Mouse (Mus musculus) small intestine, adult 2 months (tissue): ENCODE measurements around the gene Rpl35a. TPM values are rescaled to one million over a fixed set of nuclear protein-coding genes. Genes with fewer than 3 reads are reported as not detected.
A peak's percentile ranks its signal among the peaks of the same experiment; 100 is the strongest.
"Not testable (repeated sequence)": the region's sequence is repeated elsewhere in the genome, so short reads cannot be mapped to it uniquely, and the experiment has no call there.

Source experiments
- H3K27ac ChIP-seq: fragments of 200-500 bp; 2 replicates; pipeline ENCODE4 v1.5.1; 2012; ENCODE audit warnings: low read depth, low read length, control low read depth, inconsistent platforms; ENCODE audit not compliant: insufficient read depth
- H3K27me3 ChIP-seq: fragments of 200-500 bp; 2 replicates; pipeline ENCODE4 v1.6.1; 2012; ENCODE audit warnings: mild to moderate bottlenecking, moderate library complexity, low read length, inconsistent platforms; ENCODE audit not compliant: control insufficient read depth, insufficient read depth
- H3K36me3 ChIP-seq: fragments of 200-500 bp; 2 replicates; pipeline ENCODE4 v1.6.1; 2012; ENCODE audit warnings: mild to moderate bottlenecking, low read length, control low read depth, inconsistent platforms; ENCODE audit not compliant: control insufficient read depth, insufficient read depth
- H3K4me1 ChIP-seq: fragments of 200-500 bp; 2 replicates; pipeline ENCODE4 v1.6.1; 2012; ENCODE audit warnings: low read length, inconsistent platforms, mixed read lengths; ENCODE audit not compliant: control insufficient read depth, insufficient read depth, insufficient read length
- H3K4me3 ChIP-seq: fragments of 200-500 bp; 2 replicates; pipeline ENCODE4 v1.5.1; 2012; ENCODE audit warnings: low read depth, mild to moderate bottlenecking, control low read depth, inconsistent platforms, low read length, moderate library complexity
- CTCF ChIP-seq: fragments of 200-500 bp; IDR thresholded peaks from 2 replicates; pipeline ENCODE4 v1.5.1; 2012; ENCODE audit warnings: low read depth, mild to moderate bottlenecking, control low read depth, inconsistent platforms, low read length, moderate library complexity, mixed read lengths; ENCODE audit not compliant: insufficient replicate concordance, insufficient read length; ENCODE audit errors: extremely low read depth
- POLR2A ChIP-seq: fragments of 200-500 bp; IDR thresholded peaks from 2 replicates; pipeline ENCODE4 v1.6.1; 2012; ENCODE audit warnings: low read depth, mild to moderate bottlenecking, control low read depth, inconsistent platforms, low read length, moderate library complexity
- WGBS: fragments of 180-500 bp; shearing (Covaris S2); methylation state at CpG from one replicate; pipeline ENCODE4 v1.1.7; 2018; 5-methylcytosine and 5-hydroxymethylcytosine counted together
- polyA plus RNA-seq: library from polyadenylated mRNA; depleted of rRNA; stranded (reverse); fragments of >200 nt; gene quantifications from 2 replicates; pipeline ENCODE4 v1.2.3, GENCODE M21; 2012

Rpl35a gene
- polyA plus RNA-seq, 1 experiment, result 67.4 TPM

DNA sequence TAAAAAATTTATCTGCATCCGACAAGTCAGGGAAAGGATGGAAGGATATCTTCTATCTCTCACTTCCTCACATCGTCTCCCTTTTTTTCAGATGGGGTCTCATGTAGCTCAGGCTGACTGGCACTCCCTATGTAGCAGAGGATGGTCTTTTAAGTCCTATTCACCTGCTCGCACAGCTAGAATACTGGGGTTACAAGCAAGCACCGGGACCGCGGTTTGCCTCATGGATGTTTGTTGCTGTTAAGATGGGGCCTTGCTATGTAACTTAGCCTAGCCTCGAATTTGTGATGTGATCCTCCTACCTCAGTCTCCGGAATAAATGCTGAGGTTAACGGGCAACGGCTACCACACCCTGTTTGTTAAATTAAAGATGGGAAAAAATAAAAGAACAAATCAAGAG is 598 bp upstream of the Rpl35a start:
- H3K36me3 ChIP-seq, result peaks cover 10% of the 10 kb centered on the region
- H3K4me1 ChIP-seq, result peaks cover 9% of the 10 kb centered on the region; the same call in 1 of the 2 replicates
- H3K27me3 ChIP-seq, result no peaks in the 10 kb centered on the region
- TF ChIP-seq POLR2A (no peak), CTCF (no peak)
- peak overlapping the region; percentile 19; the same call in 1 of the 2 replicates for H3K4me3 ChIP-seq
- no peak overlapping the region for H3K27ac ChIP-seq
- 12% methylated on average over 10 of the region's 10 CpGs for WGBS

DNA sequence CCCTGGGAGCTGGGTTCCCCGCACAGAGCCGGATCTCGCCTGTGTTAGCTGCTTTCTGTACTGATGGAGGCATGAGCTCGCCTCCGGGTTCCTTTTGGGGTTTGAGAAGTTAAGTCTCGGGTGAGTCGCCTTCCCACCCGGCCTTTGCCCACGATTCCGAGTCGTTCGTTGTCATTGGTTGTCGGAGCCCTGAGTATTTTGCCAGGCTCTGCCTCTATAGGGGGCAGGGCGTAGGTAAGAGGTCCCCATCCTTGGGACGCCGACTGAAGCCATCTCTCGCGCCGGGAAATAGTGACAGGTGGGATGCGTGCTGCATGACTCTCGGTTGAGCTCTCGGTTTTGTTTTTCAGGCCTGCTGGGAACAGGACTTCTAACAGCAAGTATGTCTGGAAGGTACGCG is 533 bp downstream of the Rpl35a start:
- under 1% methylated on average over 24 of the region's 24 CpGs for WGBS
- peaks cover 9% of the 10 kb centered on the region; the same call in 1 of the 2 replicates for H3K4me1 ChIP-seq
- H3K27ac ChIP-seq, result peak overlapping the region; percentile 94
- H3K4me3 ChIP-seq, result peak overlapping the region; percentile 88
- peaks cover 10% of the 10 kb centered on the region for H3K36me3 ChIP-seq
- no peak for TF ChIP-seq POLR2A
- TF ChIP-seq CTCF, result no peak
- no peaks in the 10 kb centered on the region for H3K27me3 ChIP-seq

DNA sequence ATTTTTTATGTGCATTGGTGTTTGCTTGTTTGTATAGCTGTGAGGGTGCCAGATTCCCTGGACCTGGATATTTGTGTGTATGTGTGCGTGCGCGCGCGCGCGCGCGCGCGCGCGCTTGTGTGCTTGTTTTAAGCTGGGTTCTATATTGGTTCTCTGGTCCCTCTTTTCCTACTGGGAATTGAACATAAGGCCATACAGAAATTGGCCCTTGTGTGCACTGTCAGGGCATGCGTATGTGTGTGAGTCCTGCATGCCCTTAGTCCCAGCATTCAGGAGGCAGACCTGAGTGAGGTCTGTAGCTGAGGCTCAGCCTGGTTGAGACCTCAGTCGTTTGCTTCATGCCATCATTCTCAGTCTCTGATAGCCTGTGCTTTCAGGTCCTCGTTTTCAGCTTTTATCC is 1.8 kb downstream of the Rpl35a start:
- no peaks in the 10 kb centered on the region for H3K27me3 ChIP-seq
- H3K36me3 ChIP-seq, result peaks cover 10% of the 10 kb centered on the region
- H3K4me1 ChIP-seq, result peaks cover 9% of the 10 kb centered on the region; the same call in 1 of the 2 replicates
- WGBS, result 79% methylated on average over 16 of the region's 16 CpGs
- TF ChIP-seq POLR2A, result no peak
- no peak for TF ChIP-seq CTCF
- H3K4me3 ChIP-seq, result no peak overlapping the region
- H3K27ac ChIP-seq, result no peak overlapping the region

DNA sequence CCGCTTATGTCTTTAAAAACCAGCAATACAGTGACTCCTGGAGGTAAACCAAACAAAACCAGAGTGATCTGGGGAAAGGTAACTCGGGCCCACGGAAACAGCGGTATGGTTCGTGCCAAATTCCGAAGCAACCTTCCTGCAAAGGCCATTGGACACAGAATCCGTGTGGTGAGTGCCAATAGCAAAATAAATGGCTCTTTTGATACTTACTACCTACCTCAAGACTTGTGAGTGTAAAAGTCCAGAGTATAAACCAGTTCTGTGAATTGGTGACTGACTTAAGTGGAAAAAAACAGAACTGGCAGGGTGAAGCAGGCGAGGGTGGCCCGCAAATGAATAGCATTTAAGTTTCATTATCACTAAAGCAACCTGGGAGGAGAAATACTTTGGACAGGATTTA is 2.4 kb downstream of the Rpl35a start:
- WGBS, result 37% methylated on average over 9 of the region's 9 CpGs
- not testable (repeated sequence) for H3K4me3 ChIP-seq, H3K27me3 ChIP-seq, H3K27ac ChIP-seq
- H3K4me1 ChIP-seq, result peaks cover 14% of the 10 kb centered on the region; the same call in 1 of the 2 replicates
- H3K36me3 ChIP-seq, result peaks cover 10% of the 10 kb centered on the region

DNA sequence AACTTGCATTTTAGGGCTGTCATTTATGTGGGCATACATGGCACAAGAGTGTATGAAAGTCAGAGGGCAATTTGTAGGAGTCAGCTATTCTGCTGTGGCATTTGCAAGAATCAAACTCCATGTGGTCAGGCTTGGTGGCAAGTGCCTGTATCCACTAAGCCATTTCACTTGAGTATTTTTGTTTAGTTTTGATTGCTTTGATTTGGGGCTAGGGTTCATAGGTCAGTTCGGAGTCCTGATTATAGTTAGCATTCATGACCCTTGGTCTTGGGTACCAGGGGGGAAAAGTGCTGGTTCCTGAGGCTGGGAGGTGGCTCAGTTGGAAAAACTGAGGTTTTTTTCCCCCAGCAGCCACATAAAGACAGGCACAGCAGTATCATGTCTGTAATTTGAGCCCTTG is 3.2 kb downstream of the Rpl35a start:
- WGBS, result 44% methylated on average over 1 of the region's 1 CpGs
- H3K27ac ChIP-seq, result peak overlapping the region; percentile 31; the same call in 1 of the 2 replicates

DNA sequence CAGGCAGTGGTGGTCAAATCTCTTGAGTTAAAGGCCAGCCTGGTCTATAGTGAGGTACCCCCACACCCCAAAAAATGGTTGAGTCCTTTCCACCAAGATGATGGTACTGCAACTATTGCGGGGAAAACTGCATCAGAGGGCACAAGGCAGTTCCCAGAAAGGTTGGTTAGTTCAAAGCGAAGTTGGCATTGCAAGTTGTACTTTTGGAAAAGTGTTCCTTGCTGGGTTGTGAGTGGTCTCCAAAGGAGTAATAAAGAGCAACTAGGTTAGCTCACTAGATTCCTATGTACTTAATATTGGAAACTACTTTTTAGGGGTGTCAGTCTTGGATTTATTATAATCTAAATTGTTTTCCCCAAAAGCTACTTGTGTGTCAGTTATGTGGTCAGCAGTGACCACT is 4.7 kb downstream of the Rpl35a start:
- Histone ChIP-seq H3K27ac (no peak overlapping the region), H3K36me3 (peaks cover 10% of the 10 kb centered on the region), H3K4me1 (peaks cover 14% of the 10 kb centered on the region; the same call in 1 of the 2 replicates), H3K27me3 (no peaks in the 10 kb centered on the region), H3K4me3 (no peak overlapping the region)
- TF ChIP-seq POLR2A, result no peak
- no peak for TF ChIP-seq CTCF
- 89% methylated on average over 2 of the region's 2 CpGs for WGBS

More for the DNA sequence above, 3.2 kb downstream of the Rpl35a start:
- Histone ChIP-seq H3K4me3 (no peak overlapping the region), H3K27me3 (no peaks in the 10 kb centered on the region), H3K4me1 (peaks cover 17% of the 10 kb centered on the region; the same call in 1 of the 2 replicates), H3K36me3 (peaks cover 10% of the 10 kb centered on the region)
- TF ChIP-seq POLR2A, result no peak
- no peak for TF ChIP-seq CTCF

DNA sequence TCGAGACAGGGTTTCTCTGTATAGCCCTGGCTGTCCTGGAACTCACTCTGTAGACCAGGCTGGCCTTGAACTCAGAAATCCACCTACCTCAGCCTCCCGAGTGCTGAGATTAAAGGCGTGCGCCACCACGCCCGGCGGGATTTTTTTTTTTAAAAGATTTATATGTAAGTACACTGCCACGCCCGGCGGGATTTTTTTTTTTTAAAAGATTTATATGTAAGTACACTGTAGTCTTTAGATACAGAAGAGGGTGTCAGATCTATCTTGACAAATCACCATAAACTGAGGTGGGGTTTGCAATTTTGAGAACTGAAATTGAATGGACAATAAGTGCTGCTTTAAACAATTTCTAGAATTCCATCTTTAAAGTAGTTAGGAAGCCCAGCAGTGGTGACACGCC is 5.1 kb downstream of the Rpl35a start:
- Histone ChIP-seq H3K4me3 (no peak overlapping the region), H3K4me1 (peaks cover 14% of the 10 kb centered on the region; the same call in 1 of the 2 replicates), H3K36me3 (peaks cover 10% of the 10 kb centered on the region), H3K27ac (peak overlapping the region; percentile 78; the same call in 1 of the 2 replicates), H3K27me3 (no peaks in the 10 kb centered on the region)
- 49% methylated on average over 11 of the region's 11 CpGs for WGBS
- TF ChIP-seq POLR2A (no peak), CTCF (no peak)
